Mouse (Mus musculus): Measurements from ENCODE around the gene Efna5.

The Efna5 gene

DNA sequence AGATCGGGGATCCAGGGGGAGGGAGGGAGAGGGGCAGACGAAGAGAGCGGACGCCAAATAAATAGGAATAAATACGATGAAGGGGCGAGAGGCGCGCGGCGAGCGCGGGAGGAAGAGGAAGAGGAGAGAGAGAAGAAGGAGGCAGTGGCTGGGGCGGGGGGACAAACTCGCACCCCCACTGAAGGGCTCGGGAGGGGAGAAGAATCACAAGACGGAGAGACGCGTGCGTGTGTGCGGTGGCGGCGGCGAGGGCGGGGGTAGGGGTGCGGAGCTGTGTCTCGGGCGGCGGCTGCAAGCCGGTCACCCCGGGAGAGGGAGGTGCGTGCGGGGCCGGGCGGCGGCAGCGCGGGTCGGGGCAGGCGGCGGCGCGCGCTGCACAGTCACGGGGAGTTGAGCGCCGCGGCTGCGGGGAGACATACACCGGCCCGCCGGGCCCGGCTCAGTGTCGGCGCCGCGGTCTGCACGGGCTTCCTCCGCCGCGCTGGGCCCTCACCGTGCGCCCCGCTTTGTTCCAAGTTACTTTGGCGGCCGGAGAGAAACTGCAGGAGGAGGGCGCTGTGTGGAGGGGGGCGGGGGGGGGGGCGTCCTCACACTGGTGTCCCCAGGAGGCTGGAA is at the start of gene Efna5:
Gene Efna5 (minus strand): TSS at position 142 of the 615 bp plus-strand sequence.
- peak; percentile 6 to 13 for DNase-seq

DNA sequence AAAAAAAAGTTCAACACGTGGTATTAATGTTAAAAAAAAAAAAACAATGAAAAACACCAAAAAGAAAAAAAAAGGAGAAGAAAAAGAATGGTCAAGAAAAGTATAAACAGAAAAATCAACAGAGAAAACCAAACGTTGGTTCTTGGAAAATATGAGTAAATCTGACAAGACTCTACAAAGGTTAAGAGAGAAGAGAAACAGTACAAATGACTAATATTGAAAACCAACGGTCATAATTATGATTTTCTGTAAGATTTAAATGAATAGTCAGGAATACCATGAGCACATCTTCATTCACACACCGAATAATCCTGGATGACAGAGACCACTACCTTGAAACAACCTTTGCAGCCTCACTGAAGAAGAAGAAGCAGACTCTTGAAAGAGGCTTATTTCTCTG is 34.2 kb upstream of the Efna5 start:
- no peak for DNase-seq

GRCm38 (mm10) chr17:62905692-62906445 is 24.8 kb upstream of the Efna5 start:
- DNase-seq: no peak

DNA sequence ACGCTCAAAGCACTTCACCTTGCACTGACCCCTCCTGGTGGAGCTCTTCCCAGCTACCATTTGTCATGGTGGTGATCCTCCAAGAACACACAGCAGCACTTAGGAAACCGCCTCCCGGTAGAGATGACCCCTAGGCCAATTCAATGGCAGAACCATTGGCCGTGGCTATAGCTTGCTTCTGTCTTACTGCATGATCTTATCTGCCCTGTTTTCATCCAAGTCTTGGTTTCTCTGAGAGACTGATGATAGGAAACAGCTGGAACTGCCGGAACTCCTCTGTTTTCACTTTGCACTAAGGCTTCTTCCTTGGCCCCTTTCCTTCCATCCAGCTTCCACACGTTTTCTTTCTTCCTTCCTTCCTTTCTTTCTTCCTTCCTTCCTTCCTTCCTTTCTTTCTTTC is 17.9 kb upstream of the Efna5 start:
- no peak for DNase-seq

DNA sequence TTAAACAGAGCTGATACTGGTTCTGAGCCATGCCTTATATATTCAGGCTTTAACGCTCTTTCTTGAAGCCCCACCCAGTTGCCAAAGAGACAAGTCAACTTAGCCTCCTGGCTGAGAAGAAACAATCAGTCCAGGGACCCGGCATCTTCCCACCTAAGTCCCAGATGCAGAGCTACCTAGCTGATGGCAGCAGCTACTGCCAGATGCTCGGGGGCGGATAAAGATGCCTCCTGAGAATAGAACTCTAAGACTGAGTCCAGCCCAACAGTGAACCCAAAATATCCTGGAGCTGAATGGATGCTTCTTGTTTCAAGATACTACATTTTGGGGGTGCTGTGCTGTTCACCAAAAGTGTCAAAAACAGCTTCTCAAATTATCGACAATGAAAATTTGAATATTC is 8.9 kb upstream of the Efna5 start:
- DNase-seq: no peak

- DNase-seq: peak; percentile 20 to 30
Observed at GRCm38 (mm10) chr17:62884129-62884506, 3.0 kb upstream of the Efna5 start.

- no peak for DNase-seq
Observed at GRCm38 (mm10) chr17:62883476-62884128, 2.5 kb upstream of the Efna5 start.

GRCm38 (mm10) chr17:62882726-62883475 is 1.8 kb upstream of the Efna5 start:
- DNase-seq: peak; percentile 14 to 36

- peak; percentile 6 to 23 for DNase-seq
Observed at GRCm38 (mm10) chr17:62881791-62882725, 941 bp upstream of the Efna5 start.

DNA sequence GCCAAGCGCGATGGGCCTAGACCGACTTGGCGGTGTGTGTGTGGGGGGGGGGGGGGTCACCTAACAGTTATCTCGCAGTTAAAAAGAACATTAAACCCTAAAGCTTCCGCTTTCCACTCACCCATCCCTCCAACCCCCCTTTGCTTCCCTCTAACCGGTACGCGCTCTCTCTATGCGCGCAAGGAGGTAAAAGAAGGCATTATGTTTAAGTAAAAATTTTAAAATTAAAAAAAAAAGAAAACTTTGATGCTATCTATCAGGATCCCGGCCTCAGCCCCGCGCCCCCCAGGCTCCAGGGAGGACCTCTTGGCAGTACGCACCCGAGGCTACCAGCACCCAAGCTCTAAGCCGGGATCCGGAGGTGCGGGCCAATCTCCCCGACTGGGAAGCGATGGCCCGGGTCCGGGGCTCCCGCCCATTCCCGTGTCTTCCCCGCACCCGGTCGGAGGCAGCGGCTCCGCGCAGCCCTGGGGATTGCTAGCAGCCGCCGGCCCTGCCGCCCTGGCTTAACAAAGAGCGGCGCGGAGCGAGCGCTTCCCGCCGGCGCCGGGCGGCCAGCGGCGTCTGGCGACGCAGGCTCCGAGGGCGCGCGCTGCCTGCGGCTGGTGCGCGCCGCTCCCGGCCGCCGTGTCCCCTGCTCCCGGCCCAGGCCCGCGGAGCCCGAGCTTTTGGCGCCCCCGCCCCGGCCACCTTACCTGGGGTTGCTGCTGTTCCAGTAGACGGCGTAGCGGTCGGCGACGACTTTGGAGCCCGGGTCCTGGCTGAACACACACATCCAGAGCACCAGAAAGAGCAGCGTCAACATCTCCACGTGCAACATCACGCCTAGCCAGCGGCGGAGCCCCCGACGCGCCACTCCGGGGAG is 574 bp downstream of the Efna5 start:
- peak; percentile 2 to 13 for DNase-seq

DNA sequence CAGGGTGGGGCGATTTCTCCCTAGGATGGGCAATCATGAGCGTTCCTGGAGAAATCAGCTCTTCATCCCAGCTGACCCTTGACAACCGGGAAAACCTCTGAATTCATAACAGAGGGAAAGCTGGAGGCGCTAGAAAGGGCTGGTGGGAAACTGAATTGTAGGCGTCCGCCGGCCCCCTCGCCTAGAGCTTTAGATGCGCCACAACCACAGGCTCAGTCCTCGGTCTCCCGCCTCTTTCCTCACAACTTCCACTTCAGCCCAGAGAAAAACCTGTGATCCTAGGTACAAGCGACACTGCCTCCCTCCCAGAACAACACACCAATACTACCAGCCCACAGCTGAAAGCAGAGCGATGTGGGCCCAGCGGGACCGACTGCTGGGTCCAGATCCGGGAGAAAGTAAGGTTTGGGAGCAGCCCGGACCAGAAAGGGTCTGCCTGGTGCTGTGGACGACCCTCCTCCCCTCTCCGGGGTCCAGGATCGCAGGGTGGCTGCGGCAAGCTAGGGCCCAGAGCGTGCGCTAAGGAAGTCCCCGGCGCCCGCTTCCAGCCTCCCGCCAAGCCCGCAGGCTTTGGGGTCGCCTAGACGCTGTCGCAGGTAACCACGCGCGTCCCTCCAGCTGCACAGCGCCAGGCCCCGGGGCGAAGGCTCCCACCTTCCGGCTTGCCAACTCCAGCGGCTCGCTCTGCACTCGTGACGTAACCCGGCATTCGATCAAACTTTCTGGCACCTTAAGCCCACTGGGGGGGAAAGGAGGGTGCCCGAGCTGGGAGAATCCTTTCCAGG is 1.4 kb downstream of the Efna5 start:
- DNase-seq: peak; percentile 7 to 26

GRCm38 (mm10) chr17:62875727-62876126 is 5.4 kb downstream of the Efna5 start:
- DNase-seq: no peak

DNA sequence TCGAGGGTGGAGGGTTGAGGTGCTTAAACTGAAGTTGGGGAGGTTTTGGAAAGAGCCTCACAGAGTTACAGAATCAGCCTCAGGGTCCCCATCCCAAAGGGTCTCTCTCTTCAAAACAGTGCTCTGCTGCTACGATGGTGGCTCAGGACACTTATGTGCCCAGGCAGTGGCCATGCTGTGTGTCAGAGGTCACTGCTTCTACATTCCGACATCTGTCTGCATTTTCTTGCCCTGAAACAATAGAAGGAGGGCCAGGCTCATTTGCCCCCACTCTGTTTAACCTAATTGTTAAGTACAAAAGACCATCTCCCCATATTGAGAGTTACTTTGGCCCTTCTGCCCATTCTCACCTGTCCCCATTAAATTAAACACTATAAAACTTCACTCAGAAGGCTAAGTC is 9.2 kb downstream of the Efna5 start:
- no peak for DNase-seq

DNA sequence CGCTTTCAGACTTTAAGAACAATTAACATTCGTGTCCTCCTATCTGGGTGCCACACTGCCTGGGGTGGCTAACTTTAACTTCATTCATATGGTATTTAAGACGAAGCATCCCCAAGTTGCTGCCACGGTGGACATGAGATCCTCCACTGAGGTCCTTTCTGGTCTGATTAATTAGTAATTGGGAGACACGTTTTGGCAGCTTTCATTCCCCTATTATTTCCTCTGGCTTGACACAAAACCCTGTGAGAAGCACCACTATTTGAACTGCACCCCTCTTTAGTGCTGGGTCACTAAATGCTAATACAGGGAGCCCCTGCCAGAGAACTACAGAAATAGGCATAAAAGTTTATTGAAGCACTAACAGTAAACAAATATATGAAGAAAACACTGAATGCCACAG is 9.9 kb downstream of the Efna5 start:
- DNase-seq: no peak

GRCm38 (mm10) chr17:62870446-62870845 is 10.7 kb downstream of the Efna5 start:
- DNase-seq: no peak

GRCm38 (mm10) chr17:62864966-62865365 is 16.2 kb downstream of the Efna5 start:
- no peak for DNase-seq

DNA sequence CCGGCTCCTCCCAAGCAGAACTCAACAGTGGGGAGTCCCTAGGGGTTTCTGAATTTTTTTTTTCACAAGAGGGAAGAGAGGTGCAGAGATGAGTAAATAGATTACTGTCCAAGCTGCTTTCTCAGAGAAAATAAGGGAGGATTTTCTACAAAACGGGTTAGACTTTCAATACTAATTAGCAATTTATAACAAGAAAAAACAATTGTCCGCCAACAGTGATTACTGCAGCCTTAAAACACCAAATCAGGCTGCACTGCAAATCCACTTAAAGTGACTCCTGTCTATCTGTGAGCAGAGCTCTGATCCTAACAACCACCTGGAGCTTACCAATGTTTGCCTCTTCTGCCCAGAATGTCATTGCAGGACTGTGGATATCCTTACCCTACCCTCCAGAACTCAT is 18.1 kb downstream of the Efna5 start:
- DNase-seq: no peak

DNA sequence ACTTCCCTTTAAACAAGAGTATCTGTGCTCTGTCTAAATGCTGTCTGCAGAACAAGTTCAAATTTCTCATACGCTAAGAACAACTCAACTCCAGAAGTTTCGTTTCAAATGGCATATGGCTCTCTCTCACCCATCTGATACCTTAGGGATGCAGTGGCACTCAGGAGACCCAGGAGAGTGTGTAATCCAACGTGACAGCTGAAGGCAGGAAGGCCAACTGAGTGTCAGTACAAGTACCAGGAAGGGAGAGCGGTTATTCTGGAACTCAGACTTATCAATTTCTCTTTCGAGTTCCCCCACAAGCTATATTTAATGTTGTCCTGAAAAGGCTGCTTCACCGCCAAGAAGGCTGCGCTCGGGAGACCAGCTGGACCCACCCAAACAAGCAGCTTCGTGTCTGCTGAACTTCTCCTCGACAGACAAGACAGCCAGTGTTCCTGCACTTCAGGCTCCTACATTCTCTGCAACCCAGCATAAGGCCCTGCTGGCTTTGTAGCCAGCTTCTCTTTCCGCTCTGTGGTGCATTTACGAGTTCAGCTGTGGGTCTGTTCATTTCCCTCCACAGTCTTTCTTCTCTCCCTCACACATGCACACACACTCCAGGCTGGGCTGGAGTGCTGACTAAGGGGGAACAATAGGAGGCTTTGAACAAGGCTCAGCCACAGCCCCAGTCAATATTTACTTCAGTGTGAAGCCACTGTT is 18.7 kb downstream of the Efna5 start:
- peak; percentile 5 to 18 for DNase-seq

DNA sequence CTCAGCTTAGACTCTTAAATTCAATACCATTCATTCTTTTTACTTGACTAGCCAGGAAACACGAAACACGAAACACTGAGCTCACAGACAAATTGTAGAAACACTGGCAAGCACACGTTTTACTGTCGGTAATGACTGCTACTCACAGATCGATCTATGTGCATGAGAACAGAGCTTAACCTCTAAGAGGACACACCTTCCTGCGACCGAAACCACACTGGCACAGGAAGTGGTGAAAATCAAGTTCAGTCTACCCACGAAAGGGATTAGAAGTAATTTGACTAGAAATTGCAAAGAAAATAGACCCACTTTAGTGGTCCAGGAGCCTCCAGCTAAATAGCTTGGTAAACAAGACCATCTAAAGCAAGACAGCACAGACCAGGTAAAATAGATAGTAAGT is 23.8 kb downstream of the Efna5 start:
- DNase-seq: peak in 1 of 2 experiments; percentile 8

- no peak for DNase-seq
Observed at GRCm38 (mm10) chr17:62853741-62854140, 27.4 kb downstream of the Efna5 start.

Measured in thymus, postnatal 36 days (tissue).